Mouse (Mus musculus): Measurements from ENCODE around the gene Stard5.
A peak's percentile ranks its signal among the peaks of the same experiment; 100 is the strongest.

The Stard5 gene

DNA sequence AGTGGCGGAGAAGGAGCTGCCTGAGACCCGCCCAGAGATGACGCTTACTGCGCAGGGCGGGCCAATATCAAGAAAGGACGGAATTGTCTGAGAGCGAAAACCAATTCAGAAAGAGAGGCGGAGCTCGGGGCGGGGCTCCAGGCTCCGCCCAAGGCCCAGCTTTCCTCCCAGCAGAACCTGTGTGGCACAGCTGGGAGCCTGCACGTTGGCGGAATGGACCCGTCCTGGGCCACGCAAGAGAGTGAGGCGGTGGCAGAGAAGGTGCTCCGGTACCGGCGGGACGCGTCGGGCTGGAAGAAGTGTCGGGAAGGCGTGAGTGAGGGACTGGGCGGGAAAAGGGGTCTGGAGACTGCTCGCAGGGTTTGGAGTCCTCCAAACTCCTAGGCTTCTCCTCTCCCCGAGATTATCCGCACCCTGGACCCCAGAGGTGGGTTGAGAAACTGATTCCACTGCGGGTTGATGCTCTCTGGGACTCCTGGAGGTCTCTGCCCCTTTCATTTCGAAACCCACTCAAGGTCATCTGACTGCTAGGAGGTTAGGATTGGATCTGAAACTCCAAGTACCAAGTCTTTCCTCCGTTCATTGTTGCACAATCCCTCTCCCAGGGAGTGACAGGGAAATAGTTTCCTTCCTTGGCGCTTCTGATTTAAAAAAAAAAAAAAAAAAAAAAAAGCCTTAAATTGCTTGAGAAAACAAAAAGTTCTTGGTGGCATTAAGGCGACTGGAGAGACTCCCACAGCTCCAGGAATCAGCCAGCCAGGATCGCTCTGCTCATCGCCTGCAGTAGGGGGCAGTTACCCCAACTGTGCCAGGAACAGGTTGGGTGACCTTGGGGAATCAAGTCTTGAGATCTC is at the start of gene Stard5:
Gene Stard5, plus strand, starts transcription at position 132 of the 854 bp plus-strand sequence.
- DNase-seq: peak; percentile 97

DNA sequence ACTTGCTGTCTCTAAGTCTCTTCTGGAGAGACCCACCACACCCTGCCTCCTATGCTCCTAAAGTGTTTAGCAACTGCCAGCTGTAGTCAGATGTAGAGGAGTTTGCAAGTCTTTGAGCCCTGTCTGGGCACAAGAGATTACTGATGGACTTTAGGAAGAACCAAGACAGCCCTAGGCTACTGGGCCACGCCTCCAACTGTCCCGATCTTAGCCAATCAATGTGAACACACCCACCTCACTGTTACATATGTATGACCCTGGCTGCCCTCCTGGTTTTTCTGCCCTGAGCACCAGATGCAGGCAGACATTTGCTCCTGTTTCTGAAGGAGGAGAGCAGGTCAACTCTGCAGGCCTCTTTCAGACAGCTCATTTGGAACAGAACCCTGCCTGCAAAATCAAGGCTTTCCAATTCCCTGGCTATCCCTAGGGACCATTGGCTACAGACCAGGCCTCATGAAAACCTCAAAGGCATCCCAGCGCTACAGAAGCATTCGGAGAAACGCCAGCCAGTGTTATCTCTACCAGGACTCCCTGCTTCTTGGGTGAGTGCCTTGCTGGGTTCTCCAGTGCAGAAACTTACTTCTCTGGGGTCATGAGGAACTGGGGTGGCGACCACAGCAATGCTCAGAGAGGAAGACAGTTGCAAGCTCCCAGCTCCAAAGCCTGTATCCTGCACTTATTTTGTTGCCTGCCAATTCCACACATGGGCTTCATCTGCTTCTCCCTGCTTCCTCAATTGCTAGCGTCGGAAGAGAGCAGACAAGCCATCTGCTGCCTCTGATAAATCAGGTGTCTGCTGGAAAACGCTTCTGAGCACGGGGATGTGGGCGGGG is 46.9 kb upstream of the Stard5 start, which contains the start of gene Tmc3:
Gene Tmc3, plus strand, starts transcription at position 289 of the 833 bp plus-strand sequence.
- peak; percentile 11 for DNase-seq

DNA sequence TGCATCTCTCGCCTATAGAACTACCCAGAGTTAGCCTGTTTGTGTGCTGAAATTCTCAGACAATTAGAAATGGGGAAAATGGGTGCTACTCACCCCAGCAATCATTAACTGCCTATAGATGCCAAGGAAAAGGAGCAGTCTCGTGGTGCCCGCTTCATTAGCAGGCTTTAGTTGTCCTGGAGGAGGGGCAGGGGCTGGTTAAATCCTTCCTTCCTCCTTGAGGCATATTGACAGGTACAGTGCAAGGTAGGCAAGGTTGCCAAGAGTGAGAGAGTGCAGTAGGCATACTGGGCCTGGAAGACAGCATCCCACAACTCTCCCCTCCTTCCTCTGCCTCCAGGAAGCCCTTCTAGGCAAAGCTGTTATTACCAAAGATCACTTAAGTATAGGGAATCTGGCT is 37.7 kb upstream of the Stard5 start:
- no peak for DNase-seq

- no peak for DNase-seq
Measured at GRCm38 (mm10) chr7:83597063-83597462, 34.7 kb upstream of the Stard5 start.

- DNase-seq: no peak
Measured at GRCm38 (mm10) chr7:83598997-83599912, 32.5 kb upstream of the Stard5 start.

GRCm38 (mm10) chr7:83599913-83600286 is 31.9 kb upstream of the Stard5 start:
- DNase-seq: peak; percentile 57

DNA sequence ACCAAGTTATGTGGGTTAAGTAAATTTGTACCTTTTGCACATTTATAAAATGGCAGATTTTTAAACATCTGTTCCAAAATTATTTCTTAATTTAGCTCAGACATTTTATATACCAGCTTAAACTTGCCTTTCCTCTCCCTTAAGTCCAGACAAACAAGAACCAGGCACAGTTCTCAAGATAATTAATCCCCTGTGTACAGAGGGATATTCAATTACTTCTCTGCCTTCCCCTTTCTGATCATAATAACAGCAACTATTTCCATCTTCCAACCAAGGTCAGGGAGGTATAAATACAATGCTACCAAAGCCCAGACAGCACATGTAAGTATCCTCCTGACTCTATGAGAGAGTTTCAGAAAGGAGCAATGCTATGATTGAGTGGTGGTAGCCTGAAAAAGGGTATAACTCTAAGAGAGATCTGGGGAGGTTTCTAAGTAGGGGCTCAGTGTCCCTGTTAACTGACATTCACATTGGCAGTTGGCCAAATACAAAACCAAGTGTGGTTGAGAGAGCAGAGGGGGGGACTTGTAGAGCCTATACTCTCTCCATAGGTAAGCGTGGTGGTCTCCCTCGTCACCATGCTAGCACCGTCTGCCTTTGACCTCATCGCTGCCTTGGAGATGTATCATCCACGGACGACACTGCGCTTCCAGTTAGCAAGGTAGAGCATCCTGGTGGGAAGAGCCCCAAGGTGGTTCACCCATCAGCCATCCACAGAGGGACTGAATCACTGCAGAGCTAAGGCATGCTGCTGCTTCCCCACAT is 27.4 kb upstream of the Stard5 start:
- DNase-seq: no peak

GRCm38 (mm10) chr7:83606796-83607195 is 25.0 kb upstream of the Stard5 start:
- no peak for DNase-seq

DNA sequence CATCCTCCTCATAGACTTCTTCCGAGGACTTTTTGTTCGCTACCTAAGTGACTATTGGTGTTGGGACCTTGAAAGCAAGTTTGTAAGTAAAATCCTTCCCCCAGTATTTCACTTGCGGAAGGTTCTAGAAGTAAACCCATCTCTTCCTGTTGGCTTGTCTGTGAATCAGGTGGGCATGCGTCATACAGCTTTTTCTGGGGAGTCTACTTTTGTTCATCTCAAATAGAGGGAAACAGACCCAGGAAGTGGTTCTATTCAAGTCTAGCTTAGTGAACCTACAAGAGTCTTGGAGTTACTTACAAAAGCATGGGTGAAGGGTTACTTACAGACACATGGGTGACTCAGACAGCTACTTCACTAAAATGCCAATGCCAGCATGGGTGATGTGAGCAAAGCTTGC is 21.9 kb upstream of the Stard5 start:
- no peak for DNase-seq

- no peak for DNase-seq
Measured at GRCm38 (mm10) chr7:83611886-83612285, 19.9 kb upstream of the Stard5 start.

DNA sequence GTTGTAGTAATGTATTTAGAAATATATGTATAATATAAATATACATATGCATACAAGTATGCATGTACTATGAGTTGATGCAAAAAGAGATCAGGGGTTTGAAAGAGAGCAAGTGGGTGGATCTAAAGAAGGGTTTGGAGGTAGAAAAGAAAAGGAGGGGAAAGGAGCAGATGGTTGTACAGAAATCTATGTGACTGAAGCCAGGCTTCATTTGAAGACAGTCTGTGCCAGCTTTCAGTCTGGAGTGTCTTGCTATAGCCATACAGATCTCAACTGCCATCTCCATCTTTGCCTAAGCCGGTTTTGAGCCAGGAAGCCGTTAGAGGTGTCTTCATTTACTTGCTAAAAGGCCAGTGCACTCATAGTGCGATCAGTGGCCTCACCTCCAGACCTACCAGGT is 16.5 kb upstream of the Stard5 start:
- no peak for DNase-seq

GRCm38 (mm10) chr7:83615815-83616214 is 15.9 kb upstream of the Stard5 start:
- DNase-seq: no peak

GRCm38 (mm10) chr7:83616268-83616667 is 15.5 kb upstream of the Stard5 start:
- DNase-seq: no peak

DNA sequence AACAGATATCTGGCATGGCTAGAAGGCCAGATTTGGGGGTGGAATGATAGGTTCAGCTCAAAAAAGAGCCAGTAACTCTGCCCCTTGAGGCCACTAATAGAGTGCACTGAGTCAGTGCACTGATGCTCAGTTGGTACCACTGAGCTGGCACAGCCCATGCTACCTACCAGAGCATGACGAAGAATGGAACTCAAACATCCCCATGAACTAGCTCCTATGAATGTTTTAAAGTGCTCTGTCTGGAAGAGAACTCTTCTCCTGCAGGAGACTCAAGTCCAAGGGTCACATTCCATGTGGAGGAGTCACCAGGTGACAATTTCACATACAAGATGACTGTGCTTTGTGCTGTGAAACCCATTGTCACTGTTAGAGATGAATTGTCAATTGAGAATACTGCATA is 13.1 kb upstream of the Stard5 start:
- peak; percentile 48 for DNase-seq

DNA sequence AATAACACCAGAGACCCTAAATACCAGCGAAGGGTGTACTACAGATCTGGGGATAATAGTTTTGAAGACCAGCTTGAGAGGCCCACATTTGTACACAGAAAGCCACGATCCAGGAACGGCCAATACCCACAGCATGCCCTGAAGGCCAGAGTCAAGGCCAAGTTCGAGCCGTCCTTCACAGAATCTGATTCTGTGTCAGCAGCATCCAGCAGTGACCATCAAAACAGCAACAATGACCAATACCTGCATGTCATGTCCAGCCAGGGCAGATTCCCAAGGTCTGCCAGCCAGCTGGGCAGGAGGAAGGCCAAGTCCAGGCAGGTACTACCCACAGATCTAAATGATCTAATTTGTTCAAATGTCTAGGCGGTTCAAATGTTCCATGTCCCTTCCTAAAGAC is 9.2 kb upstream of the Stard5 start:
- DNase-seq: no peak

- DNase-seq: no peak
Measured at GRCm38 (mm10) chr7:83624065-83624464, 7.7 kb upstream of the Stard5 start.

DNA sequence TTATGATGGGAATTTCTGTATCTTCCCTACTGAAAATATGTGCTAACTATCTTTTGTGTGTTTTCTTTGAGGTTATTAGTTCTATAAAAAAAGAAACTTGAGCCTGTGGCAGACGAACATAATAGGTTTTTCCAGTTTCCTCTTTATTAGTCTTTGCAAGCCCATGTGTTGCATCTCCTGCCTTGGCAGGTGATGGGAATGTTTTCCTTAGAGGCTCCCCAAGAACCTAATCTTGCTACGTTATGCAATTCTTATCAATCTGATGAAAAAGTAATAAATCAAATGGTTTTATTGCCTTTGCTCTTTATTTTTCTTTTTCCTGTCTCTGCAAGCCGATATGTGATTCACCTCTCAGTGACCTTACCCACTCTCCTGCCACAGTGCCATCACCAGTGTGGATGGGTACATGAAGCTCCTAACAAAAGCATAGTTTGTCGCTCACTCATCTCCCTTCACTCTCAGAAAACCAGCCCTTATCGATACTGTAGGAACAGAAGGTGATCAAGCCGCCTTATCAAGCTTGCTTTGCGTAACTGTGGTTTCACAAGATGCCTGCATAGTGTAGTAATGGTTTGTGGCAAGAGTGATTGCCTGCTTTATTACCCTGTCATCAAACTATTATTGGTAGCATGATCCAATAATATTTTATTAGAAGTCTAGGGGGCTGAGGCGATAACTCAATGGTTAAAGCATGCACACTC is 5.1 kb upstream of the Stard5 start:
- DNase-seq: no peak

DNA sequence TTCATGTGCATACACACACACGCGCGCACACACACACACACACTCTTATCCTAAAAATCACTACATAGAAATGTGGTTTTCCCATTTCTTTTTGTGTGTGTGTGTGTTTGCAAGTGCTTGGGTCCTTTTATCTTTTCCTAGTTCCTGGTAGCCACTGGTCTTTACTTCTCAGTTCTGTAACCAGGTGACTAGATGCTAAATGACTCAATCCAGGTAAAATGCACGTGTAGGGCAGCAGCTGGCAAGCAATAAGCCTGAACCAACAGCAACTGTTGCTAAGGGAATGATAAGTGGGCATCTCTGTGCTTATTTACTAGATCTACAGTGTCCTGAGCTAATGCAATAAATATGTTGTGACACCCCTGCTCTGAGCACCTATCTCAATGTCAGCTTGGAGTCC is 4.4 kb upstream of the Stard5 start:
- DNase-seq: no peak

GRCm38 (mm10) chr7:83631073-83631827 is 509 bp upstream of the Stard5 start:
- DNase-seq: no peak

GRCm38 (mm10) chr7:83632682-83633120 is 942 bp downstream of the Stard5 start:
- DNase-seq: no peak

GRCm38 (mm10) chr7:83633856-83634255 is 2.1 kb downstream of the Stard5 start:
- no peak for DNase-seq

Data from kidney, adult 18-20 months (tissue).